Mouse (Mus musculus) frontal cortex, postnatal 25 days (tissue): ENCODE results near the gene C2cd2l.
"Not testable (repeated sequence)": the region's sequence is repeated elsewhere in the genome, so short reads cannot be mapped to it uniquely, and the experiment has no call there.

Source experiments
- DNase-seq, 2 experiments: peaks; one replicate each; pipeline ENCODE4 v3.0.0; 2022; ENCODE audit warnings: low spot score in 2 of 2

The C2cd2l gene

GRCm38 (mm10) chr9:44319887-44320798 lies at the start of gene C2cd2l:
Gene C2cd2l (minus strand): TSS chr9:44320285.
- peak; percentile 68 to 75 for DNase-seq

DNA sequence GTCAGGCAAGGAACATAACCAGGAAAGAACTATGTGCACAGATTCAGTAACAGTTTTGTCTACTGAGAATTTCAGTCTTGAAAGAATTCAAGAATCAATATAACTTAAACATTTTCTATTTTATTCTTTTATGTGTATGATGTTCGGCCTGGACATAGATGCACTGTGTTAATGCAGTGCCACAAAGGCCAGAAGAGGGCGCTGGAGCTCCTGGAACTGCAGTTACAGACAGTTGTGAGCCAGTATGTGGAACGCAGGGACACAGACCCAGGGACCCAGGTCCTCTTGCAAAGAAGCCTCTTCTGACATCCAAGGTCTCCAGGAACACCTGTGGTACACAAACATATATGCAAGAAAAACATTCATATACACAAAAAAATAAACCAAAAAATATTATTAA lies 44.4 kb upstream of the C2cd2l start:
- DNase-seq = no peak

- not testable (repeated sequence) for DNase-seq
Observed at GRCm38 (mm10) chr9:44361931-44362330, 41.8 kb upstream of the C2cd2l start.

DNA sequence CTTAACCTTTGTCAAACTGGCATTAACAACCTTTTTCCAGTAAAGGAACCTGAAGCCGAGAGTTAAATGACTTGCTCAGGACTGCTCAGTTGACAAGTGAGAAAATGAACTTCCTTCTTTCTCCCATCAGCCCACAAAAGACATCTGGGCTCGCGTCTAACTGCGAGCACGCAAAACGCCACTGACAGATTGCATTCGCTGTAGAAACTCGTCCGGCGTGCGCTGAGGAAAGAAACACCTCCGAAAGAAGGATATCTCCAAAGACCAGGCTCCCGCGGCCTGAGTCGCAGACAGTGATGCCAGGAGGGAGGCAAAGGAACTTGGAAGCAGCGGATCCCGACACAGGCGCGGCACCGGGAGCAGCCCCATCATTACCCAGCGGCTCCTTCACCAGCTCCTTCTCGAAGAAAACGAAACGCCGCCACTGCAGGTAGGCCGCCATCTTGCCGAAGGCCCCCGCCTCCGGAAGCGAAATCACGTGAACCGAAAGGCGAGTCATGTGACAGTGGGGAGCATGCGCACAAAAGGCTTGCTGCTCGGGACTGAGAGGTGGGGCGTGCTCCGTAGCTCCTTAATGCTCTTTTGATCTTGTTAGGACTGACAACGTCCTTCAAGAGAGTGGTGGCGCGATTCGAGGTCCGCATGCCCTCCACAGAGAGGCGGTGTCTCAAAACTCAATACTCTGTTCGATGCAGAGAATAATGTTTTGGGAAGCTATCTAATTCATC lies 41.3 kb upstream of the C2cd2l start, which contains the start of gene Vps11:
Gene Vps11 (minus strand): TSS at position 481 of the 728 bp plus-strand sequence.
- peak; percentile 88 to 90 for DNase-seq

DNA sequence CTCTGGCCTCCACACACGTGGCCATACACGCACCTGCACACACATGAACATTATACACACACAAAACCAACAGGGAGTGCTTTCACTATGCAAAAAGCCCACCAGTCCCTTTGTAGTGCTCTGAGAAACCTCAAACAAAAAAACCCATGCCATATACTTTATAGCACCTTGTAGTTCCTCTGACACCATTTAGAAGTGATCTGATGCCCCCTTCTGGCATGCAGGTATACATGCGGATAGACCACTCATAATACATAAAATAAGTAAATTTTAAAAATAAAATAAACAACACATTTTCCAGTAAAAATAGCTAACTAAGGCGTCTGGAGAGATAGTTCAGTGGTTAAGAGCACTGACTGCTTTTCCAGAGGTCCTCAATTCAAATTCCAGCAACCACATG lies 37.1 kb upstream of the C2cd2l start:
- no peak for DNase-seq

DNA sequence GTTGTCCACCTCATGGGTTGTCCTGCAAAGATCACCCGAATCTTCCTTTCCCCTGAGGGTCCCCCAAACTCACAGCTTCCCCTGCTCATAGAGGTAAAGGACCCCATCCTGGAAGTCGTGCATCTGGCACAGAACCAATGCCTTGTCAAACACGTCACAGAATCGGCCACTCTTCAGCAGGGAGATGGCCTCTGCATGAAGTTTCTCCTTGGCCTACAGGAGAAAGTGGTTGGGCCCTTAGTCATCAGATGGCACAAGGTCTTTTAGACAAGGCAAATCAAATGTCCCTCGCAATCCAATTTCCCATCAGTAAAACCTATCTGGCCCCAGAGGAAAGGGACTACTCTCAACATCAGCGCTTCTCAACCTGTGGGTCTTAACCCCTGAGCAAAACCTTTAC lies 33.1 kb upstream of the C2cd2l start:
- no peak for DNase-seq

GRCm38 (mm10) chr9:44352337-44352736 lies 32.3 kb upstream of the C2cd2l start:
- no peak for DNase-seq

- no peak for DNase-seq
Observed at GRCm38 (mm10) chr9:44351396-44351795, 31.3 kb upstream of the C2cd2l start.

DNA sequence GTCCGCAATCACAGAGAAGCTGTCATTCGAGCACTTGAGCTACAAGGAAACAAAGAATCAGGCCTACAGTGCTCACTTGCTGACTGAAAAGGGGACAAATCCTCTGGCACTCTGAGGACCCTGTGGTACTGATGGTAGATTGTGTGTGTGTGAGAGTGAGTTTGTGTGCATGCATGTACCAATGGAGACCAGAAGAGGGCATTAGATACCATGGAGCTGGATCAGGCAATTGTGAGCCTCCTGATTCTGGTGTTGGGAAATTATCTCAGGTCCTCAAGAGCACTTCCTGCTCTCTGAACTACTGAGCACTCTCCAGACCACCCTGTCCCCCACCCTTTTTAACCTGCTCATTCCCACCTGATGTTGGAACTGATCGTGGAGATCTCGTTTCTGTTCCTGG lies 28.5 kb upstream of the C2cd2l start:
- DNase-seq = no peak

GRCm38 (mm10) chr9:44347621-44348020 lies 27.5 kb upstream of the C2cd2l start:
- DNase-seq = no peak

- no peak for DNase-seq
Observed at GRCm38 (mm10) chr9:44347166-44347565, 27.1 kb upstream of the C2cd2l start.

DNA sequence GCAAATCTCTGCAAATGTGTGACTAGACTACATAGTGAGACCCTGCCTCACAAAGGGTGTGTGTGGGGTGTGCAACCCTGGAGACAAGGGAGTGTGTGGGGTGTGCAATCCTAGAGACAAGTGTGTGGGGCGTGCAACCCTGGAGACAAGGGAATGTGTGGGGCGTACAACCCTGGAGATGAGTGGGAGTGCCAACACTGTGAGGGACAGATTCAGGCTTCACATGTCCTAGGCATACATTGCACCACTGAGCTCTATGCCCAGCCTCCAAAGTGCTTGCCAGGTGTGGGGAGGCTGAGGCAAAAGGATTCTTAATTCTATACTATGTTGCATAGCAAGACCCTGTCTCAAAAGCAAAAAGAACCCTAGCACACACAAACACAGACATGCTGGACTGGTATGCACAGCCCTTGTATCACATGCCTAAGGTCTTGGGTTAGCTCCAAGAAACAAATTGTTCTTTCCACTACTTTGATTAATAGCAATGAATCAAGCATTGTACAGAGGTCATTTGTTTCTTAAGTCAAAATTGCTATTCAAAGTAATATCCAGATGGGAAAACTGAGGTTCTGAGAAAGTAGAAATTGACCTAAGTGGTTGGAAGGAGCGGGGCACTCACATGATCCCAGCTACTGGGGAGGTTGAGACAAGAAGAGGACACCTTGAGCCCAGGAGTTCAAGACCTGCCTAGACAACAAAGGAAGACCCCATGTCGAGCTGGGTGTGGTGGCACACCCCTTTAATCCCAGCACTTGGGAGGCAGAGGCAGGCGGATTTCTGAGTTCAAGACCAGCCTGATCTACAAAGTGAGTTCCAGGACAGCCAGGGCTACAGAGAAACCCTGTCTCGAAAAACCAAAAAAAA lies 25.7 kb upstream of the C2cd2l start:
- DNase-seq = no peak

GRCm38 (mm10) chr9:44343781-44344421 lies 23.8 kb upstream of the C2cd2l start, which contains the start of gene Hmbs:
Gene Hmbs (minus strand): TSS chr9:44344228.
- DNase-seq = peak; percentile 65 to 67

GRCm38 (mm10) chr9:44343290-44343689 lies 23.2 kb upstream of the C2cd2l start:
- no peak for DNase-seq

DNA sequence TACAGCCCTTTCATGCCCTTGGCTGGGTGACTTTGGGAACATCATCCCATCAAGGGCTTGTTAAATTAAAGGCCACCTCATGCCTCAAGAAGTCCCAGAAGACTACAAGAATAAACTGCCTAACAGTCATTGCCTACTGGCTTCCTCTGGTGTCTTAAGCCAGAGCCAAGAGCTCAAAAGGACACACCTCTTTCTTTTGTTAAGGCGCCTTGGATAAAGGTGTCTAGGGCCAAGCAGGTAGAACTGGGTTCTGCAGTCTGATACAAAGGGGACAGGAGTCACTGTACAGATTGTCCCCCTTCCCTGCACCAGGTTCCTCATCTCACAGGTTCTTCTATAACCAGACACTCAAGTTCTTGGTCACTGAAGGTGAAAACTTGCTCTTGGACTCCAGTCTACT lies 22.5 kb upstream of the C2cd2l start:
- DNase-seq = no peak

GRCm38 (mm10) chr9:44342173-44342572 lies 22.1 kb upstream of the C2cd2l start:
- DNase-seq = no peak

- no peak for DNase-seq
Observed at GRCm38 (mm10) chr9:44341487-44341886, 21.4 kb upstream of the C2cd2l start.

- DNase-seq = no peak
Observed at GRCm38 (mm10) chr9:44338574-44338973, 18.5 kb upstream of the C2cd2l start.

GRCm38 (mm10) chr9:44337436-44338169 lies 17.5 kb upstream of the C2cd2l start:
- no peak for DNase-seq

GRCm38 (mm10) chr9:44336964-44337363 lies 16.9 kb upstream of the C2cd2l start:
- no peak for DNase-seq

GRCm38 (mm10) chr9:44336513-44336912 lies 16.4 kb upstream of the C2cd2l start:
- not testable (repeated sequence) for DNase-seq
